Mouse (Mus musculus) liver, embryonic 12.5 days (tissue): ENCODE measurements around the gene Efcc1. TPM values are rescaled to one million over a fixed set of nuclear protein-coding genes. Genes with fewer than 3 reads are reported as not detected.

Source experiments
- ATAC-seq: fragments of 200-750 bp; cut with Nextera tagmentation; 2 replicates; pipeline ENCODE4 v1.8.0; 2017; ENCODE audit warnings: moderate number of reproducible peaks, mild to moderate bottlenecking, moderate library complexity
- H3K27ac ChIP-seq: fragments of 300-500 bp; sonication (generic); 2 replicates; pipeline ENCODE4 v1.5.1; 2016; ENCODE audit warnings: mild to moderate bottlenecking
- H3K27me3 ChIP-seq: fragments of 300-500 bp; sonication (generic); replicated peaks from 2 replicates; pipeline ENCODE4 v1.6.1; 2016; ENCODE audit warnings: mild to moderate bottlenecking, moderate library complexity
- H3K36me3 ChIP-seq: fragments of 300-500 bp; sonication (generic); 2 replicates; pipeline ENCODE4 v1.6.1; 2016; ENCODE audit warnings: mild to moderate bottlenecking, moderate library complexity
- H3K4me1 ChIP-seq: fragments of 300-500 bp; sonication (generic); 2 replicates; pipeline ENCODE4 v1.6.1; 2016
- H3K4me2 ChIP-seq: fragments of 300-500 bp; sonication (generic); 2 replicates; pipeline ENCODE4 v1.6.1; 2016; ENCODE audit warnings: mild to moderate bottlenecking, moderate library complexity
- H3K4me3 ChIP-seq: fragments of 300-500 bp; sonication (generic); 2 replicates; pipeline ENCODE4 v1.5.1; 2016; ENCODE audit warnings: mild to moderate bottlenecking, moderate library complexity
- H3K9ac ChIP-seq: fragments of 300-500 bp; sonication (generic); 2 replicates; pipeline ENCODE4 v1.6.1; 2016; ENCODE audit warnings: mild to moderate bottlenecking, moderate library complexity
- H3K9me3 ChIP-seq: fragments of 300-500 bp; sonication (generic); replicated peaks from 2 replicates; pipeline ENCODE4 v1.6.1; 2016; ENCODE audit warnings: mild to moderate bottlenecking, moderate library complexity
- WGBS: fragments of 180-500 bp; shearing (Covaris S2); methylation state at CpG from one replicate; pipeline ENCODE4 v1.1.7; 2016; ENCODE audit not compliant: insufficient replicate concordance; 5-methylcytosine and 5-hydroxymethylcytosine counted together
- polyA plus RNA-seq: library from polyadenylated mRNA; unstranded; fragments of >200 nt; fragmentation: Nextera tagmentation; extraction: Ambion mirVana; gene quantifications from 2 replicates; pipeline ENCODE4 v1.2.1, GENCODE M21; 2016

Efcc1 gene
- polyA plus RNA-seq, 1 experiment from 2014 or later, result 0.51 TPM

- no peaks in the 10 kb centered on the region for H3K27me3 ChIP-seq
- H3K4me3 ChIP-seq, result no peak overlapping the region
- peak overlapping the region; percentile 81 for H3K27ac ChIP-seq
- H3K9ac ChIP-seq, result no peak overlapping the region
- 80% methylated on average over 10 of the region's 10 CpGs for WGBS
- H3K36me3 ChIP-seq, result no peaks in the 10 kb centered on the region
- H3K4me1 ChIP-seq, result peaks cover 62% of the 10 kb centered on the region
- no peak for ATAC-seq
- no peak overlapping the region for H3K4me2 ChIP-seq
- H3K9me3 ChIP-seq, result no peaks in the 10 kb centered on the region
Measured at GRCm38 (mm10) chr6:87780546-87781301, 50.1 kb downstream of the Efcc1 start.

- Histone ChIP-seq H3K9me3 (no peaks in the 10 kb centered on the region), H3K36me3 (0 out of 2 replicates have a peak, but pooled peaks cover 12% of the 10 kb centered on the region), H3K27ac (no peak overlapping the region), H3K27me3 (no peaks in the 10 kb centered on the region), H3K4me1 (peaks cover 56% of the 10 kb centered on the region), H3K4me3 (no peak overlapping the region), H3K4me2 (no peak overlapping the region), H3K9ac (0 out of 2 replicates have a peak overlapping the region, but pooled peaks have one; percentile 2)
- no peak for ATAC-seq
- WGBS, result 38% methylated on average over 8 of the region's 8 CpGs
Measured at GRCm38 (mm10) chr6:87784033-87784432, 53.4 kb downstream of the Efcc1 start.

- peaks cover 67% of the 10 kb centered on the region for H3K4me1 ChIP-seq
- H3K9me3 ChIP-seq, result no peaks in the 10 kb centered on the region
- no peak overlapping the region for H3K9ac ChIP-seq
- no peak for ATAC-seq
- no peak overlapping the region for H3K4me2 ChIP-seq
- H3K27me3 ChIP-seq, result no peaks in the 10 kb centered on the region
- H3K36me3 ChIP-seq, result peaks cover 35% of the 10 kb centered on the region
- 0 out of 2 replicates have a peak overlapping the region, but pooled peaks have one; percentile 43 for H3K27ac ChIP-seq
- 73% methylated on average over 5 of the region's 5 CpGs for WGBS
- no peak overlapping the region for H3K4me3 ChIP-seq
Measured at GRCm38 (mm10) chr6:87786621-87787020, 56.0 kb downstream of the Efcc1 start.

GRCm38 (mm10) chr6:87787108-87787890, 56.6 kb downstream of the Efcc1 start:
- peak overlapping the region; percentile 98 for H3K27ac ChIP-seq
- H3K27me3 ChIP-seq, result no peaks in the 10 kb centered on the region
- H3K36me3 ChIP-seq, result peaks cover 41% of the 10 kb centered on the region
- H3K4me1 ChIP-seq, result peaks cover 74% of the 10 kb centered on the region
- H3K4me2 ChIP-seq, result no peak overlapping the region
- 76% methylated on average over 6 of the region's 6 CpGs for WGBS
- no peak overlapping the region for H3K4me3 ChIP-seq
- no peak overlapping the region; the same call in 1 of the 2 replicates for H3K9ac ChIP-seq
- ATAC-seq, result no peak
- no peaks in the 10 kb centered on the region for H3K9me3 ChIP-seq

- H3K27ac ChIP-seq, result peak overlapping the region; percentile 98
- peaks cover 80% of the 10 kb centered on the region for H3K4me1 ChIP-seq
Measured at GRCm38 (mm10) chr6:87788266-87788895, 57.7 kb downstream of the Efcc1 start.

GRCm38 (mm10) chr6:87788896-87789587, 58.4 kb downstream of the Efcc1 start:
- Histone ChIP-seq H3K9ac (no peak overlapping the region), H3K27ac (peak overlapping the region; percentile 98), H3K4me2 (no peak overlapping the region)

More at GRCm38 (mm10) chr6:87788266-87788895, 57.7 kb downstream of the Efcc1 start:
- H3K9ac ChIP-seq, result no peak overlapping the region
- no peaks in the 10 kb centered on the region for H3K27me3 ChIP-seq
- 92% methylated on average over 9 of the region's 9 CpGs for WGBS
- ATAC-seq, result no peak
- no peak overlapping the region for H3K4me3 ChIP-seq
- no peak overlapping the region for H3K4me2 ChIP-seq
- peaks cover 52% of the 10 kb centered on the region for H3K36me3 ChIP-seq
- no peaks in the 10 kb centered on the region for H3K9me3 ChIP-seq

GRCm38 (mm10) chr6:87789791-87790190, 59.1 kb downstream of the Efcc1 start:
- Histone ChIP-seq H3K4me1 (peaks cover 79% of the 10 kb centered on the region), H3K27me3 (no peaks in the 10 kb centered on the region), H3K4me3 (no peak overlapping the region), H3K4me2 (no peak overlapping the region), H3K9ac (peak overlapping the region; percentile 64), H3K27ac (peak overlapping the region; percentile 98), H3K9me3 (no peaks in the 10 kb centered on the region), H3K36me3 (peaks cover 66% of the 10 kb centered on the region)
- ATAC-seq, result no peak
- 77% methylated on average over 6 of the region's 6 CpGs for WGBS

More at GRCm38 (mm10) chr6:87788896-87789587, 58.4 kb downstream of the Efcc1 start:
- Histone ChIP-seq H3K4me3 (no peak overlapping the region), H3K36me3 (peaks cover 59% of the 10 kb centered on the region), H3K27me3 (no peaks in the 10 kb centered on the region), H3K4me1 (peaks cover 78% of the 10 kb centered on the region), H3K9me3 (no peaks in the 10 kb centered on the region)
- WGBS, result 60% methylated on average over 5 of the region's 5 CpGs
- no peak for ATAC-seq

GRCm38 (mm10) chr6:87790779-87791480, 60.3 kb downstream of the Efcc1 start:
- Histone ChIP-seq H3K9ac (peak overlapping the region; percentile 64), H3K4me1 (peaks cover 90% of the 10 kb centered on the region), H3K27me3 (no peaks in the 10 kb centered on the region), H3K4me2 (peak overlapping the region; percentile 61), H3K36me3 (peaks cover 68% of the 10 kb centered on the region), H3K9me3 (no peaks in the 10 kb centered on the region), H3K4me3 (peak overlapping the region; percentile 14; the same call in 1 of the 2 replicates), H3K27ac (peak overlapping the region; percentile 98)
- 25% methylated on average over 7 of the region's 7 CpGs for WGBS
- ATAC-seq, result peak; percentile 97

GRCm38 (mm10) chr6:87791826-87792225, 61.2 kb downstream of the Efcc1 start:
- peaks cover 68% of the 10 kb centered on the region for H3K36me3 ChIP-seq
- 77% methylated on average over 5 of the region's 5 CpGs for WGBS
- peak overlapping the region; percentile 61 for H3K4me2 ChIP-seq
- no peak for ATAC-seq
- no peaks in the 10 kb centered on the region for H3K9me3 ChIP-seq
- H3K4me3 ChIP-seq, result no peak overlapping the region
- H3K9ac ChIP-seq, result peak overlapping the region; percentile 64
- H3K27me3 ChIP-seq, result no peaks in the 10 kb centered on the region
- peak overlapping the region; percentile 98 for H3K27ac ChIP-seq
- peaks cover 91% of the 10 kb centered on the region for H3K4me1 ChIP-seq

- 0 out of 2 replicates have a peak overlapping the region, but pooled peaks have one; percentile 22 for H3K27ac ChIP-seq
Measured at GRCm38 (mm10) chr6:87793821-87794510, 63.3 kb downstream of the Efcc1 start.

More at GRCm38 (mm10) chr6:87793821-87794510, 63.3 kb downstream of the Efcc1 start:
- Histone ChIP-seq H3K9ac (no peak overlapping the region), H3K4me3 (no peak overlapping the region), H3K9me3 (no peaks in the 10 kb centered on the region), H3K4me1 (peaks cover 94% of the 10 kb centered on the region), H3K4me2 (no peak overlapping the region), H3K36me3 (peaks cover 71% of the 10 kb centered on the region), H3K27me3 (no peaks in the 10 kb centered on the region)
- WGBS, result 84% methylated on average over 10 of the region's 10 CpGs
- no peak for ATAC-seq
